Mouse (Mus musculus): ENCODE data around the gene Thbs3. TPM values are rescaled to one million over a fixed set of nuclear protein-coding genes. Genes with fewer than 3 reads are reported as not detected.
"Not testable (repeated sequence)": the region's sequence is repeated elsewhere in the genome, so short reads cannot be mapped to it uniquely, and the experiment has no call there.

Thbs3 gene
- total RNA-seq, 2 experiments from 2014 or later: 142 to 158 TPM

- peak; percentile 86 to 92 for DNase-seq (ENCODE audit: low spot score in 2 of 2)
Observed at GRCm38 (mm10) chr3:89195979-89196877, 18.8 kb upstream of the Thbs3 start.

- no peak for DNase-seq (ENCODE audit: low spot score in 2 of 2)
Observed at GRCm38 (mm10) chr3:89199839-89200238, 15.1 kb upstream of the Thbs3 start.

GRCm38 (mm10) chr3:89202253-89203141 lies 12.5 kb upstream of the Thbs3 start, which contains the start of gene Gba:
Gene Gba, plus strand, starts transcription at chr3:89202928.
- DNase-seq (ENCODE audit: low spot score in 2 of 2): peak; percentile 71 to 83

GRCm38 (mm10) chr3:89203142-89203514 lies 11.9 kb upstream of the Thbs3 start:
- no peak for DNase-seq (ENCODE audit: low spot score in 2 of 2)

- DNase-seq (ENCODE audit: low spot score in 2 of 2): no peak
Observed at GRCm38 (mm10) chr3:89206079-89206478, 8.9 kb upstream of the Thbs3 start.

GRCm38 (mm10) chr3:89206695-89207094 lies 8.3 kb upstream of the Thbs3 start:
- DNase-seq (ENCODE audit: low spot score in 2 of 2): no peak

GRCm38 (mm10) chr3:89208075-89208657 lies 6.8 kb upstream of the Thbs3 start:
- DNase-seq (ENCODE audit: low spot score in 2 of 2): no peak

- no peak for DNase-seq (ENCODE audit: low spot score in 2 of 2)
Observed at GRCm38 (mm10) chr3:89208736-89209135, 6.2 kb upstream of the Thbs3 start.

- DNase-seq (ENCODE audit: low spot score in 2 of 2): no peak
Observed at GRCm38 (mm10) chr3:89209731-89210130, 5.2 kb upstream of the Thbs3 start.

GRCm38 (mm10) chr3:89210162-89210561 lies 4.8 kb upstream of the Thbs3 start:
- DNase-seq (ENCODE audit: low spot score in 2 of 2): no peak

GRCm38 (mm10) chr3:89210731-89211130 lies 4.2 kb upstream of the Thbs3 start:
- DNase-seq (ENCODE audit: low spot score in 2 of 2): no peak

GRCm38 (mm10) chr3:89213803-89214530 lies 1.0 kb upstream of the Thbs3 start:
- DNase-seq (ENCODE audit: low spot score in 2 of 2): peak; percentile 94 to 97

- DNase-seq (ENCODE audit: low spot score in 2 of 2): peak; percentile 66 to 81
Observed at GRCm38 (mm10) chr3:89215853-89216252, 873 bp downstream of the Thbs3 start.

GRCm38 (mm10) chr3:89216407-89216806 lies 1.4 kb downstream of the Thbs3 start:
- DNase-seq (ENCODE audit: low spot score in 2 of 2): not testable (repeated sequence)

GRCm38 (mm10) chr3:89218271-89218670 lies 3.3 kb downstream of the Thbs3 start:
- DNase-seq (ENCODE audit: low spot score in 2 of 2): no peak

GRCm38 (mm10) chr3:89219546-89219945 lies 4.6 kb downstream of the Thbs3 start:
- peak in 1 of 2 experiments; percentile 15 for DNase-seq (ENCODE audit: low spot score in 2 of 2)

GRCm38 (mm10) chr3:89221167-89221566 lies 6.2 kb downstream of the Thbs3 start:
- DNase-seq (ENCODE audit: low spot score in 2 of 2): no peak

- DNase-seq (ENCODE audit: low spot score in 2 of 2): no peak
Observed at GRCm38 (mm10) chr3:89224796-89225195, 9.8 kb downstream of the Thbs3 start.

GRCm38 (mm10) chr3:89225321-89225815 lies 10.4 kb downstream of the Thbs3 start:
- no peak for DNase-seq (ENCODE audit: low spot score in 2 of 2)

GRCm38 (mm10) chr3:89225918-89226317 lies 10.9 kb downstream of the Thbs3 start:
- no peak for DNase-seq (ENCODE audit: low spot score in 2 of 2)

- DNase-seq (ENCODE audit: low spot score in 2 of 2): no peak
Observed at GRCm38 (mm10) chr3:89226361-89226760, 11.4 kb downstream of the Thbs3 start.

All from gastrocnemius, postnatal 4 days (tissue).